Mouse (Mus musculus) embryonic facial prominence, embryonic 10.5 days (tissue): ENCODE data around the gene Plpp4. TPM values are rescaled to one million over a fixed set of nuclear protein-coding genes. Genes with fewer than 3 reads are reported as not detected.

ENCODE experiments used
- DNase-seq: peaks from one replicate; pipeline ENCODE4 v3.0.0-alpha.2; 2017; ENCODE audit warnings: low spot score
- H3K27ac ChIP-seq: fragments of 300-500 bp; sonication (generic); replicated peaks from 2 replicates; pipeline ENCODE4 v1.5.1; 2016; ENCODE audit warnings: mild to moderate bottlenecking
- H3K27me3 ChIP-seq: fragments of 300-500 bp; sonication (generic); replicated peaks from 2 replicates; pipeline ENCODE4 v1.6.1; 2016; ENCODE audit warnings: low read depth, mild to moderate bottlenecking; ENCODE audit not compliant: poor library complexity, severe bottlenecking
- H3K36me3 ChIP-seq: fragments of 300-500 bp; sonication (generic); replicated peaks from 2 replicates; pipeline ENCODE4 v1.6.1; 2016; ENCODE audit warnings: mild to moderate bottlenecking, moderate library complexity
- H3K4me1 ChIP-seq: fragments of 300-500 bp; sonication (generic); 2 replicates; pipeline ENCODE4 v1.6.1; 2016
- H3K4me3 ChIP-seq: fragments of 300-500 bp; sonication (generic); 2 replicates; pipeline ENCODE4 v1.5.1; 2016; ENCODE audit warnings: mild to moderate bottlenecking, moderate library complexity
- H3K9me3 ChIP-seq: fragments of 300-500 bp; sonication (generic); 2 replicates; pipeline ENCODE4 v1.6.1; 2016; ENCODE audit warnings: mild to moderate bottlenecking
- WGBS: fragments of 180-500 bp; shearing (Covaris S2); methylation state at CpG from one replicate; pipeline ENCODE4 v1.1.7; 2016; 5-methylcytosine and 5-hydroxymethylcytosine counted together
- polyA plus RNA-seq: library from polyadenylated mRNA; unstranded; fragments of >200 nt; fragmentation: Nextera tagmentation; extraction: Ambion mirVana; gene quantifications from 2 replicates; pipeline ENCODE4 v1.2.1, GENCODE M21; 2016

The Plpp4 gene
- polyA plus RNA-seq, 1 experiment from 2014 or later = 0.22 TPM

GRCm38 (mm10) chr7:129308661-129309060 is 51.8 kb downstream of the Plpp4 start:
- no peaks in the 10 kb centered on the region for H3K9me3 ChIP-seq
- peaks cover 3% of the 10 kb centered on the region for H3K4me1 ChIP-seq
- H3K4me3 ChIP-seq = no peak overlapping the region
- H3K27me3 ChIP-seq = no peaks in the 10 kb centered on the region
- DNase-seq = no peak
- no peaks in the 10 kb centered on the region for H3K36me3 ChIP-seq
- WGBS = 71% methylated on average over 6 of the region's 6 CpGs
- no peak overlapping the region for H3K27ac ChIP-seq

GRCm38 (mm10) chr7:129312521-129312920 is 55.7 kb downstream of the Plpp4 start:
- Histone ChIP-seq H3K27me3 (no peaks in the 10 kb centered on the region), H3K27ac (no peak overlapping the region), H3K4me3 (no peak overlapping the region), H3K9me3 (no peaks in the 10 kb centered on the region), H3K36me3 (no peaks in the 10 kb centered on the region), H3K4me1 (peaks cover 15% of the 10 kb centered on the region)
- DNase-seq = no peak
- WGBS = 63% methylated on average over 6 of the region's 6 CpGs

GRCm38 (mm10) chr7:129313969-129314368 is 57.1 kb downstream of the Plpp4 start:
- Histone ChIP-seq H3K4me1 (peaks cover 18% of the 10 kb centered on the region), H3K27me3 (no peaks in the 10 kb centered on the region), H3K27ac (no peak overlapping the region), H3K9me3 (no peaks in the 10 kb centered on the region), H3K36me3 (no peaks in the 10 kb centered on the region), H3K4me3 (no peak overlapping the region)
- DNase-seq = no peak
- WGBS = 93% methylated on average over 2 of the region's 2 CpGs

- no peak for DNase-seq
- no peaks in the 10 kb centered on the region for H3K9me3 ChIP-seq
- H3K36me3 ChIP-seq = no peaks in the 10 kb centered on the region
- 96% methylated on average over 3 of the region's 3 CpGs for WGBS
- H3K27me3 ChIP-seq = no peaks in the 10 kb centered on the region
- H3K27ac ChIP-seq = no peak overlapping the region
- no peak overlapping the region for H3K4me3 ChIP-seq
- H3K4me1 ChIP-seq = no peaks in the 10 kb centered on the region
Measured at GRCm38 (mm10) chr7:129340096-129340495, 83.3 kb downstream of the Plpp4 start.

GRCm38 (mm10) chr7:129355561-129355960 is 98.7 kb downstream of the Plpp4 start:
- WGBS = 88% methylated on average over 2 of the region's 2 CpGs
- DNase-seq = no peak
- Histone ChIP-seq H3K27ac (no peak overlapping the region), H3K4me3 (no peak overlapping the region), H3K36me3 (no peaks in the 10 kb centered on the region), H3K9me3 (no peaks in the 10 kb centered on the region), H3K4me1 (no peaks in the 10 kb centered on the region), H3K27me3 (no peaks in the 10 kb centered on the region)

GRCm38 (mm10) chr7:129375306-129375705 is 118.5 kb downstream of the Plpp4 start:
- no peaks in the 10 kb centered on the region for H3K4me1 ChIP-seq
- no peaks in the 10 kb centered on the region for H3K9me3 ChIP-seq
- WGBS = 88% methylated on average over 1 of the region's 1 CpGs
- no peak overlapping the region for H3K4me3 ChIP-seq
- DNase-seq = no peak
- H3K27ac ChIP-seq = no peak overlapping the region
- H3K36me3 ChIP-seq = no peaks in the 10 kb centered on the region
- H3K27me3 ChIP-seq = no peaks in the 10 kb centered on the region

- Histone ChIP-seq H3K36me3 (no peaks in the 10 kb centered on the region), H3K4me3 (no peak overlapping the region), H3K27ac (no peak overlapping the region), H3K9me3 (no peaks in the 10 kb centered on the region), H3K4me1 (no peaks in the 10 kb centered on the region), H3K27me3 (no peaks in the 10 kb centered on the region)
- no peak for DNase-seq
- 78% methylated on average over 3 of the region's 3 CpGs for WGBS
Measured at GRCm38 (mm10) chr7:129385149-129385548, 128.3 kb downstream of the Plpp4 start.

GRCm38 (mm10) chr7:129392835-129393489 is 136.1 kb downstream of the Plpp4 start:
- no peaks in the 10 kb centered on the region for H3K27me3 ChIP-seq
- no peaks in the 10 kb centered on the region for H3K4me1 ChIP-seq
- no peaks in the 10 kb centered on the region for H3K9me3 ChIP-seq
- H3K27ac ChIP-seq = no peak overlapping the region
- DNase-seq = no peak
- H3K4me3 ChIP-seq = no peak overlapping the region
- WGBS = 76% methylated on average over 11 of the region's 11 CpGs
- H3K36me3 ChIP-seq = no peaks in the 10 kb centered on the region

- no peaks in the 10 kb centered on the region for H3K4me1 ChIP-seq
- H3K36me3 ChIP-seq = no peaks in the 10 kb centered on the region
- no peak for DNase-seq
- no peaks in the 10 kb centered on the region for H3K9me3 ChIP-seq
- no peak overlapping the region for H3K27ac ChIP-seq
- no peaks in the 10 kb centered on the region for H3K27me3 ChIP-seq
- WGBS = 86% methylated on average over 5 of the region's 5 CpGs
- no peak overlapping the region for H3K4me3 ChIP-seq
Measured at GRCm38 (mm10) chr7:129396561-129396960, 139.7 kb downstream of the Plpp4 start.

GRCm38 (mm10) chr7:129399071-129399470 is 142.2 kb downstream of the Plpp4 start:
- H3K27ac ChIP-seq = no peak overlapping the region
- no peaks in the 10 kb centered on the region for H3K27me3 ChIP-seq
- no peaks in the 10 kb centered on the region for H3K4me1 ChIP-seq
- no peaks in the 10 kb centered on the region for H3K36me3 ChIP-seq
- no peak overlapping the region for H3K4me3 ChIP-seq
- DNase-seq = no peak
- 86% methylated on average over 7 of the region's 7 CpGs for WGBS
- no peaks in the 10 kb centered on the region for H3K9me3 ChIP-seq

- Histone ChIP-seq H3K27me3 (no peaks in the 10 kb centered on the region), H3K4me1 (peaks cover 10% of the 10 kb centered on the region), H3K36me3 (no peaks in the 10 kb centered on the region), H3K9me3 (no peaks in the 10 kb centered on the region), H3K27ac (no peak overlapping the region), H3K4me3 (no peak overlapping the region)
- no peak for DNase-seq
- 82% methylated on average over 13 of the region's 13 CpGs for WGBS
Measured at GRCm38 (mm10) chr7:129402695-129403364, 146.0 kb downstream of the Plpp4 start.

- Histone ChIP-seq H3K4me3 (no peak overlapping the region), H3K4me1 (peaks cover 19% of the 10 kb centered on the region), H3K9me3 (no peaks in the 10 kb centered on the region), H3K27me3 (no peaks in the 10 kb centered on the region), H3K27ac (no peak overlapping the region), H3K36me3 (no peaks in the 10 kb centered on the region)
- DNase-seq = no peak
- WGBS = 60% methylated on average over 7 of the region's 7 CpGs
Measured at GRCm38 (mm10) chr7:129406069-129406468, 149.2 kb downstream of the Plpp4 start.

GRCm38 (mm10) chr7:129412695-129413094 is 155.9 kb downstream of the Plpp4 start:
- WGBS = 64% methylated on average over 2 of the region's 2 CpGs
- no peak overlapping the region for H3K27ac ChIP-seq
- peaks cover 8% of the 10 kb centered on the region; the same call in 1 of the 2 replicates for H3K4me1 ChIP-seq
- DNase-seq = no peak
- H3K9me3 ChIP-seq = no peaks in the 10 kb centered on the region
- no peaks in the 10 kb centered on the region for H3K36me3 ChIP-seq
- H3K27me3 ChIP-seq = no peaks in the 10 kb centered on the region
- no peak overlapping the region for H3K4me3 ChIP-seq
